Mouse (Mus musculus) ES-Bruce4 (cell line): ENCODE results near the gene C2cd4b. TPM values are rescaled to one million over a fixed set of nuclear protein-coding genes. Genes with fewer than 3 reads are reported as not detected.

Experiments used
- H3K27ac ChIP-seq: 2 replicates; pipeline ENCODE4 v1.5.1; 2012; ENCODE audit warnings: low read length, inconsistent platforms; ENCODE audit not compliant: insufficient read depth
- H3K27me3 ChIP-seq: 2 replicates; pipeline ENCODE4 v1.6.1; 2012; ENCODE audit warnings: mild to moderate bottlenecking, low read length, inconsistent platforms; ENCODE audit not compliant: control insufficient read depth, poor library complexity, insufficient read depth, severe bottlenecking
- H3K36me3 ChIP-seq: 2 replicates; pipeline ENCODE4 v1.6.1; 2012; ENCODE audit warnings: inconsistent platforms, mild to moderate bottlenecking, low read length, moderate library complexity; ENCODE audit not compliant: control insufficient read depth, poor library complexity, insufficient read depth, severe bottlenecking
- H3K4me1 ChIP-seq: one replicate; pipeline ENCODE4 v1.8.1; 2011; ENCODE audit warnings: low read length; ENCODE audit not compliant: control insufficient read depth, insufficient read depth
- H3K4me3 ChIP-seq: 2 replicates; pipeline ENCODE4 v1.5.1; 2011; ENCODE audit warnings: low read depth, mild to moderate bottlenecking, low read length
- H3K9ac ChIP-seq: 2 replicates; pipeline ENCODE4 v1.6.1; 2012; ENCODE audit warnings: low read depth, mild to moderate bottlenecking, inconsistent platforms; ENCODE audit not compliant: poor library complexity, severe bottlenecking
- H3K9me3 ChIP-seq: replicated peaks from 2 replicates; pipeline ENCODE4 v1.6.1; 2012; ENCODE audit warnings: mild to moderate bottlenecking, low read length, inconsistent platforms; ENCODE audit not compliant: control insufficient read depth, poor library complexity, insufficient read depth, severe bottlenecking
- CTCF ChIP-seq: IDR thresholded peaks from one replicate; pipeline ENCODE4 v1.8.1; 2011; ENCODE audit warnings: low read depth, low read length
- EP300 ChIP-seq: IDR thresholded peaks from 2 replicates; pipeline ENCODE4 v1.6.1; 2011; ENCODE audit warnings: low read depth, low read length; ENCODE audit not compliant: insufficient read depth
- POLR2A ChIP-seq: IDR thresholded peaks from one replicate; pipeline ENCODE4 v1.8.1; 2011; ENCODE audit warnings: low read length; ENCODE audit not compliant: insufficient read depth
- polyA plus RNA-seq: library from polyadenylated mRNA; stranded (reverse); fragments of >200 nt; gene quantifications from 2 replicates; pipeline ENCODE4 v1.2.4, GENCODE M21; 2011; ENCODE audit warnings: low read depth; ENCODE audit not compliant: missing spikeins, insufficient read depth, insufficient read length

Gene C2cd4b
- polyA plus RNA-seq, 1 experiment, result not detected

DNA sequence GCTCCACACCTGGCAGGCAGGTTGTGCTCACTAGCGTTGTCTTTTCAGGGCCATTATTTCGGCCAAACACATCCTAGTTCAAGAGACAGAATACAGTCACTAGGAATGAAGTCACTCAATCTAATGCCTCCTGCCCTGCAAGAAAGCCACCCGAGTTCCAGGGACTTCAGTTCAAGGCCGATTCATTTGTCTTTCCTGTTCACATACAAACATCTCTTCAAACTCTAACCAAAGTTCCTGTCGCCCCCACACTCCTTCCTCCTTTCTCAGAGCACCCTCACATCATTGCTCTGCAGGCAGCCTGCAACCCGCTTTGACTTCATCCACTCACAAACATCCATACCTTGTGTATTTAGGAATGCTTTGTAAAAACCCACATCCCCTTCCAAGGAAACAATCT lies 34.3 kb downstream of the C2cd4b start:
- TF ChIP-seq CTCF (no peak), POLR2A (no peak), EP300 (no peak)
- H3K4me3 ChIP-seq, result no peak overlapping the region
- no peaks in the 10 kb centered on the region for H3K4me1 ChIP-seq
- no peak overlapping the region for H3K9ac ChIP-seq
- H3K27ac ChIP-seq, result no peak overlapping the region
- H3K36me3 ChIP-seq, result no peaks in the 10 kb centered on the region
- H3K27me3 ChIP-seq, result no peaks in the 10 kb centered on the region
- no peaks in the 10 kb centered on the region for H3K9me3 ChIP-seq

DNA sequence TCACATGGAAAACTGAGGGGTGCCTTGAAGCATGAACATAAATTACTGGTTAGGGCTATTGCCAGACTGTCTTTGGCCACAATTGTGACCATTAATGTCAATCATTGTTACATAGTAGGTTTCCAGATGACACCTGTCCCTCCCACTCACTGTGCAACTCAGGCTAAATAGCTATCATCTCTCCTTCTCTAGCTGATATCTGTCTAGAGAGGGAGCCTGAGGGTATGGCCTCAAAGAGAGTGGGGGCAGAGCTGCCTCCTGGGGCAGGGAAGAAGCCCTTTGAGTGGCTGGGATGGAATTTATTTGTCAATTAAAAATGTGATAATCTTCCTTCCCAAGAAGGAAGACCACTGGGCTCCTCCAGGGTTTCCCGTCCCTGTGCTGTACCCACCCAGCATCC lies 35.0 kb downstream of the C2cd4b start:
- H3K9me3 ChIP-seq, result no peaks in the 10 kb centered on the region
- TF ChIP-seq EP300 (no peak), POLR2A (no peak), CTCF (no peak)
- no peaks in the 10 kb centered on the region for H3K27me3 ChIP-seq
- no peaks in the 10 kb centered on the region for H3K4me1 ChIP-seq
- H3K9ac ChIP-seq, result no peak overlapping the region
- no peak overlapping the region for H3K27ac ChIP-seq
- no peaks in the 10 kb centered on the region for H3K36me3 ChIP-seq
- H3K4me3 ChIP-seq, result no peak overlapping the region

DNA sequence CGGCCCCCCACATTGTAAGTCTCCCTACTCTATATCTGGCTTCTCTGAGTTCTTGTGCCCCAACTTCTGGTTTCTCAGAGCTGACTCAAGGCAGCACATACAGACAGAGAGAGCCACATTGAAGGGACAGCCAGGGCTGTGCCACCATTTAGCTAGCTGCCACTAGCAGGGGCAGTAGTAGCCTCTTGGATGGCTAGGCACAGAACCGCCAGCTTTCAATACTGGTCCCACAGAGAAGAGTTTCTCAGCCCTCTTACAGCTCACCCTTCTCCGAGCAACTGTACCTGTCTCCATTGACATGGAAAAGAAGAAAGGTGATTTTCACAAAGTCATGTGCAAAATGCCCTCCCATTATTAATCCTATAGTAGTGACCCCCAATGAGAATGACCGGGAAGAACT lies 35.4 kb downstream of the C2cd4b start:
- no peaks in the 10 kb centered on the region for H3K4me1 ChIP-seq
- no peak overlapping the region for H3K4me3 ChIP-seq
- no peak overlapping the region for H3K27ac ChIP-seq
- H3K36me3 ChIP-seq, result no peaks in the 10 kb centered on the region
- H3K27me3 ChIP-seq, result no peaks in the 10 kb centered on the region
- H3K9ac ChIP-seq, result no peak overlapping the region
- no peaks in the 10 kb centered on the region for H3K9me3 ChIP-seq
- TF ChIP-seq POLR2A, result no peak
- no peak for TF ChIP-seq EP300
- TF ChIP-seq CTCF, result no peak

GRCm38 (mm10) chr9:67795205-67795675 lies 36.0 kb downstream of the C2cd4b start:
- no peaks in the 10 kb centered on the region for H3K9me3 ChIP-seq
- no peaks in the 10 kb centered on the region for H3K4me1 ChIP-seq
- no peak overlapping the region for H3K4me3 ChIP-seq
- H3K36me3 ChIP-seq, result no peaks in the 10 kb centered on the region
- no peak overlapping the region for H3K27ac ChIP-seq
- no peak overlapping the region for H3K9ac ChIP-seq
- TF ChIP-seq EP300 (no peak), POLR2A (no peak), CTCF (no peak)
- no peaks in the 10 kb centered on the region for H3K27me3 ChIP-seq

DNA sequence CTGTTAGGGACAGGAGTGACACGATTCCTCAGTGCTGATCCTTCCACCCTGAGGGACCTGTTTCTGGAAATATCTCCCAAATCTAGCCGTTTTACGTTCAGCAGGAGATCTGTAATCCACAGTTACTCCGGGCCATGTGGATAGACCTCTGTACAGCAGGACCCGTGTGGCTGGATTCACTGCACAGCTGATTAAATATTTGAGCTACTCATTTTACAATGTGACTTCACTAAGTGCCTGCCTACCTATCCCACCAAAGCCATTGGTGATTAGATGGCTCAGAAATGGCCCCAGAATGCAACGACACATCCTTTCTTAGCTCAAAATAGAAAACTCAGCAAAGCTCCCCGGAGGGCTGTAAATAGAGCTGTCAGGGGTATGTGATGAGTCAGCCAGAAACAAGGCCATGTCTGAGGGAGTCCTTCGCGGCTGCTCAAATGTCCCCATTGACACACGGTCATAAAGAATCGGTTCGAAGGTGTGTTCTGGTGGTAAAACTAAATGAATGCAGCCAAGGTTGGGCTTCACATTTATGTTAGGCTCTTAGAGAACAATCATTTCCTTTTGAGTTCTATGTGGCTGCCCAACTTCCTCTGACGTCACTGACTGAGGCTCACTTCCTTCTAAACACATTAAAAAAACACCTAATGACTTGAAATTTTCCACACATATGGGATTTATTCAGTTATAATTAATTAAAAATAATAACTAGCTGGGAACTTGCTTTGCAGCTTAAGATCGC lies 40.0 kb downstream of the C2cd4b start:
- H3K9me3 ChIP-seq, result no peaks in the 10 kb centered on the region
- no peaks in the 10 kb centered on the region for H3K36me3 ChIP-seq
- no peaks in the 10 kb centered on the region for H3K4me1 ChIP-seq
- H3K4me3 ChIP-seq, result no peak overlapping the region
- H3K27me3 ChIP-seq, result no peaks in the 10 kb centered on the region
- TF ChIP-seq POLR2A (no peak), EP300 (no peak), CTCF (no peak)
- no peak overlapping the region for H3K9ac ChIP-seq
- no peak overlapping the region for H3K27ac ChIP-seq

DNA sequence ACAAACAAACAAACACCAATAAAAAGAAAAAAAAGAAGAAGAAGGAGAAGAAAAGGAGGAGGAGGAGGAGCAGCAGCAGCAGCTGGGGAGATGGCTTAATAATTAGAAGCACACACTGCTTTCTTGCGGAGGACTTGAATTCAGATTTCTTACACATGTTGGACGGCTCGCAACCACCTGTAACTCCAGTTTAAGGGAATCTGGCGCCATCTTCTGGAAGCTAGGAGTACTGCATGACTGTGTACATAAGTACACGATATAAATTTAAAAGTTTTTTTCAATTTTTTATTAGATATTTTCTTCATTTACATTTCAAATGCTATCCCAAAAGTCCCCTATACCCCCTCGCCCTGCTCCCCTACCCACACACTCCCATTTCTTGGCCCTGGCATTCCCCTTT lies 43.0 kb downstream of the C2cd4b start:
- no peak overlapping the region for H3K4me3 ChIP-seq
- TF ChIP-seq CTCF (peak; percentile 16), EP300 (no peak)
- no peaks in the 10 kb centered on the region for H3K36me3 ChIP-seq
- no peaks in the 10 kb centered on the region for H3K27me3 ChIP-seq
- H3K4me1 ChIP-seq, result no peaks in the 10 kb centered on the region
- no peaks in the 10 kb centered on the region for H3K9me3 ChIP-seq
- no peak overlapping the region for H3K27ac ChIP-seq
- no peak overlapping the region for H3K9ac ChIP-seq
